Mouse (Mus musculus): ENCODE data around the gene Cyp21a1. TPM values are rescaled to one million over a fixed set of nuclear protein-coding genes. Genes with fewer than 3 reads are reported as not detected.
"Not testable (repeated sequence)": the region's sequence is repeated elsewhere in the genome, so short reads cannot be mapped to it uniquely, and the experiment has no call there.

Cyp21a1 gene
- total RNA-seq, 2 experiments from 2014 or later, result not detected

DNA sequence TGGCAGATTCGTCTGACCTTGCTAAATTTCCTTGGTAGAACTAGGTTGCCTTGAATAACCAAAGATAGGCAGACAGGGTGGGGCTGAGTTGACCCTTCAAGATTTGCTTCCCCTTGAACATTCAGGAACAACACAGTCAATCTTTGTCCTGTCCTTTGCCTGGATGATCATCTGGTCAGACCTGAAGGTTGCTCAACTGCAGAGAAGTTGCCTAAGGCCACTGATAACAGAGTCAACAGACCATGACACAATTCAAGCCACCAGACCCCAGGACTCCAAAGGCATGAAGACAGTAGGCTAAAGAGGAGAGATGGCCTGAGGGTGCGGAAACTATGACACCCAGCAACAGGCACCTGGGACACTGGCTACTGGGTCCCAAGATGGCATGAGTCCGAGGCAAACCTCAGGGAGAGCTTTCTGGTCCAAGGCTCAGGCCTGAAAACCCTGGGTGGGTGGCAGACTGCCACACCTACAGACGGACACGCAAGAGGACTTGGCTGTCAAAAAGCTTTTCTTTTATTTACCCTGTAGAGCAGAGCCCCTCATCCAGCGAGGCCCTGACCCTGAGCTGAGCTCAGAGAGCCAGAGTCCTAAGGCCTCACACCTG lies 4.3 kb upstream of the Cyp21a1 start:
- no peak for ATAC-seq (replicated peaks; ENCODE audit: low FRiP score, poor library complexity, severe bottlenecking)

DNA sequence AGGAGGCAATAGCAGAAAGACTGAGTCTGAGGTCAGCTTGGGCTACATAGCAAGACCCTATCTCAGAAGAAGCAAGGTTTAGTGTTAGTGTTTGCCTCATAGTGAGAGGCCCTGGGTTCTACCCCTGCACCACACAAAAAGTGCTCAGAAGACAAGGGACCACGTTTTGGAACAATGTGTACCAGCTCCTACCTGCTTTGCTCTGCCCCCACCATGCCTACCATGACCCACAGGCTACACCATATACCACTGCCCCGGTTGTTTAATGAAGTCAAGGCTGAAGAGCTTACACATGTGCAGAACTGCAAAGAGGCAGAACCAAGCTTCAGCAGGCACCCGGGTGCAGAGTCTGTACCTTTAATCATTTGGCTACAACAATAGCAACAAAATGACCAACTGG lies 2.8 kb upstream of the Cyp21a1 start:
- ATAC-seq (replicated peaks; ENCODE audit: low FRiP score, poor library complexity, severe bottlenecking), result no peak

- ATAC-seq (replicated peaks; ENCODE audit: low FRiP score, poor library complexity, severe bottlenecking), result no peak
Measured at GRCm38 (mm10) chr17:34804871-34805562, 656 bp upstream of the Cyp21a1 start.

GRCm38 (mm10) chr17:34803367-34803766 lies 994 bp downstream of the Cyp21a1 start:
- not testable (repeated sequence) for ATAC-seq (replicated peaks; ENCODE audit: low FRiP score, poor library complexity, severe bottlenecking)

- ATAC-seq (replicated peaks; ENCODE audit: low FRiP score, poor library complexity, severe bottlenecking), result not testable (repeated sequence)
Measured at GRCm38 (mm10) chr17:34802756-34803155, 1.6 kb downstream of the Cyp21a1 start.

- ATAC-seq (replicated peaks; ENCODE audit: low FRiP score, poor library complexity, severe bottlenecking), result not testable (repeated sequence)
Measured at GRCm38 (mm10) chr17:34800781-34801305, 3.5 kb downstream of the Cyp21a1 start.

- no peak for ATAC-seq (replicated peaks; ENCODE audit: low FRiP score, poor library complexity, severe bottlenecking)
Measured at GRCm38 (mm10) chr17:34799531-34799925, 4.8 kb downstream of the Cyp21a1 start.

DNA sequence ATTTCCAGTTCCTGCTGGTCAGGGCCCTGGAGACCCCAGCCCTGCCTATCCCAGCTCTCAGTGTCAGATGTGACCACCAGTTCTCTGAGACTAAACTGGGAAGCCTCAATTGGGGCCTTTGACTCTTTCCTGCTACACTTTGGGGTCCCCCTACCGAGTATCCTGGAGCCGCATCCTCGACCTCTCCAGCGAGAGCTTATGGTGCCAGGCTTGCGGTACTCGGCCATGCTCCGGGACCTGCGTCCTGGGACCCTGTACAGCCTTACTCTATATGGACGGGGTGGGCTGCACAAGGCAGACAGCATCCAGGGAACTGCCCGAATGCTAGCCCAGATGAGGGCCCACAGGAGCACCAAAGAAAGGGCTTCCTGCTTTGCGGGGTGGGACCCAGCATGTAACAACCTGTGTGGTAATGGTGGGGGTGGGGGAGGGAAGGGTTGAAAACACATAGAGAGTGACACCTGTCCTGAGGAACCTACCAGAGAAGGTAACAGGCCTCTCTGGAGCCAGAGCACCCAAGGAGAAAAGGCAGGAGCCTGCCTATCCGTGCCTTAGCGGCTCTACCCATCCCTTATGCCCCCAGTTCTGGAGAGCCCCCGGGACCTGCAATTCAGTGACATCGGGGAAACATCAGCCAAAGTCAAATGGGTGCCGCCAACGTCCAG lies 5.4 kb downstream of the Cyp21a1 start:
- ATAC-seq (replicated peaks; ENCODE audit: low FRiP score, poor library complexity, severe bottlenecking), result no peak

DNA sequence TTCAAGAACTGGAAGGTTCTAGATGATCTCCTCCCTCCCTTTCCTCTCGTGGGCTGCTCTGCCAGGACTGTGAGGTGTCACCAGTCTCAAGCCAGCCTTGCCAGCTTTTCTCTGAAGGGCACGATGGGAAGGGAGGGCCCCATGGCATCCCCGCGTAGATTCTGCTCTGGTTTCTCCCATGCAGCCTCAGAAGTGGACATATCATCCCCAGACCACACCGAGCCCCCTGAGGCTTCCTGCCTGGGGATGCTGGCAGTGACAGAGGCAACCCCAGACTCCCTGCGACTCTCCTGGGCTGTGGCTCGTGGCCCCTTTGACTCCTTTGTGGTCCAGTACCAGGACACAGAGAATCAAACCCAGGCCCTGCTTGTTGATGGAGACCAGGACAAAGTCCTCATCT lies 6.3 kb downstream of the Cyp21a1 start:
- ATAC-seq (replicated peaks; ENCODE audit: low FRiP score, poor library complexity, severe bottlenecking), result not testable (repeated sequence)

DNA sequence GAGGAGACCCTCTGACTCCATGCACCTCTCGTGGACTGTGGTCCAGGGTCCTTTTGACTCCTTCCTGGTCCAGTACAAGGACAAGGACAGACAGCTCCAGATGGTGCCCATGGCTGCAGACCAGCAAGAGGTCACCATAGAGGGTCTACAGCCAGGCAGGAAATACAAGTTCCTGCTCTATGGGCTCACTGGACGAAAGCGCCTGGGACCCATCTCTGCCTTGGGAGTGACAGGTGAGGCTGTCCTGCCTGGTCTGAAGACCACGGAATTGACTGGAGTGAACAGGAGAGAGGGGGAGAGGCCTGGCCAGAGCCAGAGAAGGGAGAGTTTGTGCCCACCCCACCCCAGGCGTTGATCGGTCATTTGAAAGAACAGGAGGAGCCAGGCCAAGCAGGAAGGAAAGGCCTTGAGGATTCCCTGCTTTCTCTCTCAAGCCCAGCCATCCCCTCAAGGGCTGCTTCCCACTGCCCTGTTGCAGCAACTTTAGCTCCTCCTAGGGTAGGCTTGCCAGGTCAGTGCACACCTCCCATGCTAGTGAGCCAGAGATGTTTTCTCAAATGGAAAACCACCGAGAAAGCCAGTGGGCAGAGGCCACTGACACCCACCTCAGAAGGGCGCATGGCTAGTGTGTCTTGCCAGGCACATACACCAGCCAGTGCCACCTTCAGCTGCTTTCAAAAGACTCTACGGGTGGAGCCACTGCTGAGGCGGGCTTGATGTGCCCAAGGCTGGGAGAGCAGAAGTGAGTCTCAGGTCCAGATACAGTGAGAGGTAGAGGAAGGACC lies 7.0 kb downstream of the Cyp21a1 start:
- ATAC-seq (replicated peaks; ENCODE audit: low FRiP score, poor library complexity, severe bottlenecking), result not testable (repeated sequence)

DNA sequence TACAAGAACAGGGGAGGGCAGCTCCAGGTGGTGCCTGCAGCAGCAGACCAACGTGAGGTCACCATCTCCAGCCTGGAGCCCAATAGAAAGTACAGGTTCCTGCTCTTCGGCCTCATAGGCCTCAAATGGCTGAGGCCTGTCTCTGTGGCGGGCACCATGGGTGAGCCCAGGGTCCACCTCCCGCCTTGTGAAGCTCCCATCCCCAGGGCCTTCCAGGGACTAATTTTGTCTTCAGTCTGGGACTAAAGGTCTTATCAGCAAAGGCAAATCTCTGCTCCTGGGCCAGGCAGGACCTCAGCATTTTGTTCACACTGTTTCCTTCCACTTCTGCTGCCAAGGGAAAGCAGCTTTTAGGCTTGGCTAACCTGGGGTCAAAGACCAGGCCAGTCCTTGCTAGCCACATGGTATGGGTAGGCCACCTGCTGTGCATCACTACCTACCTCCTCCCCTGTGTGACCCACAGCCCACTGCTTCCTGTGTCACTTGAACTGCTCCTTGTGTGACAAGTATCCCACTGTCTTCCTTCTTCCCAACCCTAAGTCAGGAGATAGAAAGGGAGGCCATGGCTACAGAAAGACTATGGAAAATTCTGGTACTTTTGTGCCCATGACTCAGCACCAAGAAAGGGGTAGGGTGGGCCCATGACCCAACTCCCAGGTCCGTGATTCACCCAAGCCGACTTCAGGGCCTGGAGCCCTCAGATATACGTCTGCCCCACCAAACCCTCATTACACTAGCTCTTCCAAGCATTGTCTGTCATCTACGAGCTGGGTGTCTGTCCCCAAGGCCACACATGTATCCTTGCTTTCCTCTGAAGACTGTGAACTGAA lies 7.8 kb downstream of the Cyp21a1 start:
- no peak for ATAC-seq (replicated peaks; ENCODE audit: low FRiP score, poor library complexity, severe bottlenecking)

- no peak for ATAC-seq (replicated peaks; ENCODE audit: low FRiP score, poor library complexity, severe bottlenecking)
Measured at GRCm38 (mm10) chr17:34795633-34796032, 8.7 kb downstream of the Cyp21a1 start.

- ATAC-seq (replicated peaks; ENCODE audit: low FRiP score, poor library complexity, severe bottlenecking), result no peak
Measured at GRCm38 (mm10) chr17:34795016-34795415, 9.3 kb downstream of the Cyp21a1 start.

GRCm38 (mm10) chr17:34777680-34778325 lies 26.6 kb downstream of the Cyp21a1 start:
- no peak for ATAC-seq (replicated peaks; ENCODE audit: low FRiP score, poor library complexity, severe bottlenecking)

DNA sequence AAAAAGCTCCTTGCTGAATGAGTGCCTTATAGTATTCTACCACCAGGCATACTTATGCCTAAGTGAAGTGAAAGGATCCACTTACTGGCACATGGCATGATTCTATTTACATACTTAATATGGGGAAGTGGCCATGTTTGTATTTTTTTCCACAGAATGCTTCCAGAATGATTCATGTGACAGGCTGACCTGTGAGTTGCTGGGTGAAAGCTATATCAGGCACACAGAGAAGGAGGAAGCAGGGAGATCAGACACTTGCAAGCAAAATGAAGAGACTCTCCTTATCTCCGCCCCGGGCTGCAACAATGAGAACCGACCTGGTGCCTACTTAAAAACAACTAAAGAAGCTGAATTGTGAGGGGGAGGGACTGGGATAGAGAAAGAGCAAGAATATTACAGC lies 42.9 kb downstream of the Cyp21a1 start:
- no peak for ATAC-seq (replicated peaks; ENCODE audit: low FRiP score, poor library complexity, severe bottlenecking)
